Mouse (Mus musculus) left cerebral cortex, postnatal 36 days (tissue): ENCODE data around the gene Spdl1. TPM values are rescaled to one million over a fixed set of nuclear protein-coding genes. Genes with fewer than 3 reads are reported as not detected.

Source experiments
- DNase-seq, 2 experiments: peaks; one replicate each; pipeline ENCODE4 v3.0.0; 2021 to 2022; ENCODE audit warnings: low spot score in 2 of 2, mixed read lengths in 1 of 2
- intact Hi-C: fragments of 180-260 bp; cut with DNase I; formaldehyde crosslinking; loops from one replicate; pipeline ENCODE4 v1.15.1; 2025
- total RNA-seq, 2 experiments: library from RNA; stranded (reverse); gene quantifications; 2 replicates each; pipeline ENCODE4 v1.2.3; 2021

Gene Spdl1
- total RNA-seq: under 1 TPM; 0.25 TPM

- intact Hi-C loops: no loop called here
Observed at GRCm38 (mm10) chr11:34833318-34834086, at the start of gene Spdl1. Spdl1 (minus strand) TSS chr11:34833641.

GRCm38 (mm10) chr11:34881528-34881927, 48.1 kb upstream of the Spdl1 start:
- intact Hi-C loops: loop anchor here (5.0 kb wide), 2 partner anchors 236 to 526 kb away; no protein-coding TSS in a partner anchor
- DNase-seq: peak in 1 of 2 experiments; percentile 10

More at GRCm38 (mm10) chr11:34833318-34834086, at the start of gene Spdl1:
- DNase-seq: peak; percentile 92 to 94

DNA sequence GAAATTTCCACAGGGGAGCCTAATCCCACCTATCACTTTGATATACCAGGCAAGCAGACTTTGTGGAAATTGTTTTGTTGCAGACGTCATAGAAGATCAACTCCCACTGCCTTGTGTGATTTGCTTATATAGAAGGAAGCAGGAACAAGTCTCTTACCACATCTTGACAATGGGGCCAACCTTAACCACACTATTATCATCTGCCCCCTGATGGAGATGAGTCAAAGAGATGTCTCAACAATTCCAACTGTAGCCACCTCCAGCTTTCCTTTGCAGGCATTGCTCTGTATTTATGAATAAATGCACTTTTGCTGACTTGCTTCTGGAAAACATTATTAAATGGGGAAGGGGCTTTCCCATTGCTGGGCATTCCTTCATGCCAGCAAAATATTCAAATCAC, 46.2 kb upstream of the Spdl1 start:
- no peak for DNase-seq
- intact Hi-C loops: loop anchor here (5.0 kb wide), 2 partner anchors 238 to 528 kb away; no protein-coding TSS in a partner anchor

- intact Hi-C loops: no loop called here
- no peak for DNase-seq
Observed at GRCm38 (mm10) chr11:34873861-34874260, 40.4 kb upstream of the Spdl1 start.

DNA sequence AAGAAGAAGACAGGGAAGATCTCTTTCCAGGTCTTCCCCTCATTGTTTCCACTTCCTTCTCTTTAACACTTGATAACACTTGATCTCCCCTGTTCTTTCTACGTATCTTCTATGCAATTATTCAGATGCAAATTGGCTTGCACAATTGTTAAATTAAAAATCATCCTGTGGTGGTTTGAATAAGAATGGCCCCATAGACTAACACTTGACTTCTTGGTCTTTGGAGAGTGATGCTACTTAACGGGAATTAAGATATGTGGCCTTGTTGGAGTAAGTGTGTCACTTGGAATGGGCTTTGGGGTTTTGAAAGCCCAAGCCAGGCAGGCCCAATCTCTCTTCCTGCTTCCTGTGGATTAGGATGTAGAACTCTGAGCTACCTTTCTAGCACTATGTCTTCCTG, 39.0 kb upstream of the Spdl1 start:
- DNase-seq: no peak
- intact Hi-C loops: no loop called here

DNA sequence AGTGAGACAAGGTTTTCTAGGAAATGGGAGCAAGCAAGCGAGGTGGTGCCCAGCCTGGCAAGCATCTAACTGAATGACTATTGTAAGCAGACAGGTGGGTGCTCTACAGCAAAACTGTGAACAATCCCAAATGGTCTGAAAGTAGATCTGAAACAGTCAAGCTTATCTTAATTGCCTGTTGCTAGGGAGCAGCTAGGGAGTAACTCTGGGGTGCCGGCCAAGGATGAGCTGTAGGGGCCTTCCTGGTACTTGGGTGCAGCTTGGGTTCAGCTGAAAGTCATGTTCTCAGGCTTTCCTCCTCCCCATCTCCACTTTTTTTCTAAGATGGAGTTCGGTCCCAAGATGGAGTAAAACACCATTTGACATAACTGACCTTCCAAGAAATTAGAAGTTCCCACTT, 38.5 kb upstream of the Spdl1 start:
- no peak for DNase-seq
- intact Hi-C loops: no loop called here

DNA sequence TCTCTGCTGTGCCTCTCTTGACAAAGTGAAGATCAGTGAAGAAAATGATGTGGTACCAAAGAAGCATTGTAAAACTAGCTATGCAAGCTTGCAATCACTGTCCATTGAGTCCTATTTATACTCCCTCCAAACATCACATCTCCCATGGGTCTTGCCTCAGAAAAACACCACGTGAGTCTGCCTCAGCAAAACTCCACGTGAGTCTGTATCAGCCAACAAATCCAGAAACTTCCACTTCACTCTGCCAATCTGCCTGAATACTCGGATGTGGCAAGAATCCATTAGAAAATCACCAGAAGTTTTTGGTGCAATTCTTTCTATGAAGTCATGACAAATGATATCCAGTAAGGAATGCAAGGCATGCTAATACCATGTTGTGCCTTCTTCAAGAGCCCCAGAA, 38.0 kb upstream of the Spdl1 start:
- intact Hi-C loops: no loop called here
- no peak for DNase-seq

GRCm38 (mm10) chr11:34868626-34869025, 35.2 kb upstream of the Spdl1 start:
- DNase-seq: no peak
- intact Hi-C loops: no loop called here

GRCm38 (mm10) chr11:34865741-34866270, 32.4 kb upstream of the Spdl1 start:
- intact Hi-C loops: no loop called here

DNA sequence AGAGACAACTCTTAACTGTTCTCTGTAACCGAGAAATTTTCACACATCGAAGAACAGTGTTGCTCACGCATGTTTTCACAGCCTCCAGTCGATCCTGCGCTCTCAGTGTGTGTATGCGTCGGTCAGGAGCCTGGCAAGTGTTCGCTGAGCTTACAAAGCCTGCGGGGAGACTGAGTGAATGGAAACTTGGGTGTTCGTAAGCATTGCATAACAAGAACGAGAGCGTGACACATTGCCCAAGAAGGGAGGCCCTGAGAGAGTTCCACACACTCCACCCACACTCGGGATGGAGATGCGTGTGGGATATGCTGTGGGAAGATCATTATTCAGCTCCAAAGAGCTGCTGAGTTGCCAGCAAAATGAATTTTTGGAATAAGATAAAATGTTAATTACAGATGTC, 31.7 kb upstream of the Spdl1 start:
- intact Hi-C loops: no loop called here

More at GRCm38 (mm10) chr11:34865741-34866270, 32.4 kb upstream of the Spdl1 start:
- no peak for DNase-seq

DNA sequence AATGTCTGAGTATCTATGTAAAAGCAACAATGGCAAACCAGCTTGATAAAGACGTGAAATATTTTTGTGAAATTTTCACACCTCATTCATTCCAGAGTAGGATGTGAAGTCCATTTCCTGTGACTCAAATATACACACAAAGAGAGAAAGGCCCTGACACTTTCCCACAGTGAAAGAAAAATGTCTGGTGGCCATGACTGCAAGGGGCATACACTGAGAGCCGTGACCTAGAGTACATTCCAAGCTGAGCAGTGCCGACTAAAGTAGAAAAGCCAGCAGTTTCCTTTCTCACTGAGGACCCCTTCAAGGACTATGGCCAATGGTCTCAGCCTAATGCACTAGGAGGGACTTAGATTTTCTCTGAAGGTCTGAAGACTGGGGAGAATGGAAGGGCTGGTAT, 23.2 kb upstream of the Spdl1 start:
- intact Hi-C loops: no loop called here
- no peak for DNase-seq

More for the DNA sequence above, 31.7 kb upstream of the Spdl1 start:
- peak; percentile 68 to 75 for DNase-seq

- no peak for DNase-seq
- intact Hi-C loops: loop anchor here (5.0 to 10.0 kb wide), 3 partner anchors 831 to 1159 kb away; partner anchors contain the start of gene Fbll1
Observed at GRCm38 (mm10) chr11:34846268-34846652, 12.8 kb upstream of the Spdl1 start.

GRCm38 (mm10) chr11:34845567-34846267, 12.3 kb upstream of the Spdl1 start:
- no peak for DNase-seq
- intact Hi-C loops: loop anchor here (5.0 to 10.0 kb wide), 3 partner anchors 832 to 1159 kb away; partner anchors contain the start of gene Fbll1

GRCm38 (mm10) chr11:34843517-34843916, 10.1 kb upstream of the Spdl1 start:
- no peak for DNase-seq

GRCm38 (mm10) chr11:34840283-34840682, 6.8 kb upstream of the Spdl1 start:
- intact Hi-C loops: loop anchor here (5.0 to 10.0 kb wide), 3 partner anchors 612 to 1165 kb away; partner anchors contain the start of gene Fbll1
- DNase-seq: no peak

More at GRCm38 (mm10) chr11:34843517-34843916, 10.1 kb upstream of the Spdl1 start:
- intact Hi-C loops: loop anchor here (5.0 to 10.0 kb wide), 3 partner anchors 609 to 1161 kb away; partner anchors contain the start of gene Fbll1

- intact Hi-C loops: no loop called here
- DNase-seq: no peak
Observed at GRCm38 (mm10) chr11:34839051-34839450, 5.6 kb upstream of the Spdl1 start.

GRCm38 (mm10) chr11:34836272-34836671, 2.8 kb upstream of the Spdl1 start:
- DNase-seq: no peak
- intact Hi-C loops: no loop called here

GRCm38 (mm10) chr11:34832678-34833077, 763 bp downstream of the Spdl1 start:
- no peak for DNase-seq
- intact Hi-C loops: no loop called here

GRCm38 (mm10) chr11:34827803-34828202, 5.6 kb downstream of the Spdl1 start:
- intact Hi-C loops: no loop called here

DNA sequence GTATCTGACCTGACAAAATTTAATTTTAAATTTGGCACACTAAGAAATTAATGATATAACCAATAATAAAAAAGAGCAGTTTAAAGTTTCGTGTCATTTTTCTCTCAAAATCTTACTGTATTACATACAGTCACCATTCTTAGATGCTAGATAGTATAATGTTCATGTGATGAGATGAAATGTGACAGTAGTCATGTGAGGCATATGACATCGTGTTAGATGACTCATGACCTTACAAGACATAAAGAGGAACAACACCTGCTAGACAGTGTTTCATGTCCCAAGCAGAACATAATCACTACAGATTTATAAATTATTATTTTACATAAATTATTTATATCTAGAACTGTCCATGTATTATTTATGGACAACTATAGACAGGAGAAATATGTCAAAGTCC, 6.5 kb downstream of the Spdl1 start:
- intact Hi-C loops: no loop called here
- DNase-seq: no peak

More at GRCm38 (mm10) chr11:34827803-34828202, 5.6 kb downstream of the Spdl1 start:
- DNase-seq: no peak
